Mouse (Mus musculus): ENCODE results near the gene Cdh4. TPM values are rescaled to one million over a fixed set of nuclear protein-coding genes. Genes with fewer than 3 reads are reported as not detected.

Cdh4 gene
- polyA plus RNA-seq, 1 experiment from 2014 or later: 0.61 TPM

DNA sequence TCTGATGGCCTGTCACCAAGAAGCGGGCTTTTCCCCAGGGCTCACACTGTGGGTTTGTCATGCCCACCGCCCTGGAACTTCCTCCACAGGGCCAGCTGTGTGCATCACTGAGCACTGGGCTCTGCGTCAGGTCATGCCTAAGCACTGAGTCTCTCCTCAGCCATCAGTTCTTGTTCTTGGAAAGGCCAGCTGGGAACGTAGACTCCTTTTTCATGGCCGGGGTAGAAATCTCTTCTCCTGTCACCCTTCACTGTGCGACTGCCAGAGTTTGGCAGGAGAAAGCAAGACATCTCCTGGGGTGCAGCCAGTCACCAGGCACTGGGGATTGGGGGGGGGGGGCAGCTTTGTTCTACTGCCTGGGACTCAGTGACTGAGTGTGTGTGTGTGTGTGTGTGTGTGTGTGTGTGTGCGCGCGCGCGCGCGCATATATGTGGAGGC, 222.0 kb downstream of the Cdh4 start:
- no peak overlapping the region for H3K9ac ChIP-seq (replicated peaks)
- no peak overlapping the region for H3K4me2 ChIP-seq (ENCODE audit: low read depth, low read length)
- no peaks in the 10 kb centered on the region for H3K9me3 ChIP-seq (ENCODE audit: low read length)
- H3K36me3 ChIP-seq (replicated peaks; ENCODE audit: insufficient read depth, low read length): no peaks in the 10 kb centered on the region
- ATAC-seq (no peak), DNase-seq (no peak)
- no peak for TF ChIP-seq CTCF (IDR thresholded peaks at IDR 0.05; ENCODE audit: low read depth)
- TF ChIP-seq EP300 (IDR thresholded peaks at IDR 0.05; ENCODE audit: low read depth): no peak
- no peaks in the 10 kb centered on the region for H3K27me3 ChIP-seq (ENCODE audit: insufficient read depth, low read length)
- no peak overlapping the region for H3K4me3 ChIP-seq (ENCODE audit: low read depth, low read length)
- WGBS (ENCODE audit: insufficient replicate concordance): 85% methylated on average over 13 of the region's 13 CpGs
- no peak overlapping the region for H3K27ac ChIP-seq (ENCODE audit: low read depth)
- no peaks in the 10 kb centered on the region for H3K4me1 ChIP-seq (ENCODE audit: insufficient read depth)

DNA sequence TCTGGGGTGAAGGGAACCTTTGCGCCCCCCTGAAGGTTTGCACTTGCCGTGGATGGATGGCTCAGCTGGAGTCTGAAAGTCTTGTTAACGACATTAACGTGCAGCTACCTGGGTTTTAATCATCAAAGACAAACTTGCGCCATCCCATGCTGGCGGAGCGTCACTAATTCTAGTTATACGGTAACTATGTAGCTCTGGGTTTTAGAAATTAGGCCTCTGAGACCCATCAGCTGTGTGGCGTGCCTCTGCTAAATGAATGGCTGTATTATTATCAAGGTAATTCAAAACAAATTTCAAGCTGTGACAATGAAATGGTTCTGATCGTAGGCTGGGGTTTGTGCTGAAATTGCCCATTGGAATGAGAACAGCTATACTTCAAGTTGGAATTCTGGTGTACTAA, 228.5 kb downstream of the Cdh4 start:
- Histone ChIP-seq H3K4me2 (ENCODE audit: low read depth, low read length) (no peak overlapping the region), H3K4me1 (ENCODE audit: insufficient read depth) (no peaks in the 10 kb centered on the region), H3K36me3 (replicated peaks; ENCODE audit: insufficient read depth, low read length) (no peaks in the 10 kb centered on the region), H3K9me3 (ENCODE audit: low read length) (no peaks in the 10 kb centered on the region), H3K9ac (replicated peaks) (no peak overlapping the region), H3K27ac (ENCODE audit: low read depth) (no peak overlapping the region), H3K27me3 (ENCODE audit: insufficient read depth, low read length) (no peaks in the 10 kb centered on the region), H3K4me3 (ENCODE audit: low read depth, low read length) (no peak overlapping the region)
- 75% methylated on average over 10 of the region's 10 CpGs for WGBS (ENCODE audit: insufficient replicate concordance)
- ATAC-seq (no peak), DNase-seq (no peak)
- TF ChIP-seq CTCF (IDR thresholded peaks at IDR 0.05; ENCODE audit: low read depth): no peak
- no peak for TF ChIP-seq EP300 (IDR thresholded peaks at IDR 0.05; ENCODE audit: low read depth)

DNA sequence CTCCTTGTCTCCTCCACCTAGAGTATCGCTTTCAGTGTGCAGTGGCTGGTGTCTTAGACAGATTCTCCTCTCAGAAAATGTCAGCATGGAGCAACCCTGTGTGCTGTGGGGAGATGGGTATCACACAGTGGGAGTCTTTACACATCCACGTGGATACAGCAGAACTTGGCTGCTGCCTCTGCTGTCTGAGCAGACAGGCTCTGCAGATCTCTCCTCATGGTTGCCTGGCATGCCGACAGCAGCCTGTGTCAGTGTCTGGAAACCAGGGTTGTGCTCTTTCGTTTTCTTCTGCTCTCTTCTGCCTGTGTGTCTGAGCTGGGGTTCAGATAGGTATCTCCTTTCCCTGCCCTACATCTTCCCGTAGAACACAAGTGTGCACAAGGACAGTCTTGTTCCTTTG, 237.6 kb downstream of the Cdh4 start:
- H3K4me1 ChIP-seq (ENCODE audit: insufficient read depth): no peaks in the 10 kb centered on the region
- no peak overlapping the region for H3K27ac ChIP-seq (ENCODE audit: low read depth)
- no peaks in the 10 kb centered on the region for H3K36me3 ChIP-seq (replicated peaks; ENCODE audit: insufficient read depth, low read length)
- H3K9me3 ChIP-seq (ENCODE audit: low read length): no peaks in the 10 kb centered on the region
- H3K9ac ChIP-seq (replicated peaks): no peak overlapping the region
- H3K27me3 ChIP-seq (ENCODE audit: insufficient read depth, low read length): no peaks in the 10 kb centered on the region
- no peak overlapping the region for H3K4me3 ChIP-seq (ENCODE audit: low read depth, low read length)
- DNase-seq: no peak
- 63% methylated on average over 5 of the region's 5 CpGs for WGBS (ENCODE audit: insufficient replicate concordance)
- TF ChIP-seq CTCF (IDR thresholded peaks at IDR 0.05; ENCODE audit: low read depth): no peak
- no peak for TF ChIP-seq EP300 (IDR thresholded peaks at IDR 0.05; ENCODE audit: low read depth)
- H3K4me2 ChIP-seq (ENCODE audit: low read depth, low read length): no peak overlapping the region
- no peak for ATAC-seq

DNA sequence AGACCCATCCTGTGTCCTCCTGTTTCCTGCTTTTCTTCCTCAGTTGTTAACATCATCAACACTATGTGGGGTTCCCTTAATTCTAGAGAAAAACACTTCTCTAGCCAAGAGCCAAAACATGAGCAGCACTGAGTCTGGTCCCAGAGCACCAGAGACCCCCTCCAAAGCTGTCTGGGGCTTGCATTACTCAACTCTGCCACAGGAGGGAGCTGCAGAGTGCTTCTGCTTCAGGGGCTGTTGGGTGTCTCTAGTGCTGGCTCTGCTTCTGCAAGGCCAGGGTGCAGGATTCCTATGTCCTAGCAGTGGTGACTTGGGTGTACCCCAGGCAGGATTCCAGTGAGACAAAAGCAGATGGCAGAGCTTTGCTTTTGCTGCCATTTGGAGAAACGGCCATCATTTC, 239.2 kb downstream of the Cdh4 start:
- 65% methylated on average over 1 of the region's 1 CpGs for WGBS (ENCODE audit: insufficient replicate concordance)
- peak; percentile 31 for DNase-seq

DNA sequence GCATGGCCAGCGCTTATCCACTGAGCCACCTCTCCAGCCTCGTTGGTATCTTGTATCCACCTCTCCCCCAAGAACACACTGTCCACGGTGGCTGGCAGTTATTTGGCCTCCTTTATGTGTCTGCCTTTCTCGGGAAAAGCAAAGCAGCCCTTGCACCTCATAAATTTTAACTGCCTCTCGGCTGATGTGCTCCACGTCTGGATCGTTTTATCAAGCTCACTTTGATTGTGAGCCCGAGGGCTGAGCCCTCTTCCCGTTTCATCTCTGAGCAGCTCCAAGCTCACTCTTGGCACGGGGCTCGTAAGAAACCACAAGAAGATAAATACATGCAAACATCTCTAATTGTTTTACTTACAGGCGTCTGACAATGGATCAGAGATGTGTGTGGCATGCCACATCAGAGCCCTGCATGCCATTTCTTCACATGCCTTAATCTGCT, 245.0 kb downstream of the Cdh4 start:
- DNase-seq: no peak
- TF ChIP-seq CTCF (IDR thresholded peaks at IDR 0.05; ENCODE audit: low read depth) (no peak), EP300 (IDR thresholded peaks at IDR 0.05; ENCODE audit: low read depth) (no peak)
- no peaks in the 10 kb centered on the region for H3K9me3 ChIP-seq (ENCODE audit: low read length)
- H3K9ac ChIP-seq (replicated peaks): no peak overlapping the region
- no peak overlapping the region for H3K4me3 ChIP-seq (ENCODE audit: low read depth, low read length)
- H3K36me3 ChIP-seq (replicated peaks; ENCODE audit: insufficient read depth, low read length): no peaks in the 10 kb centered on the region
- no peaks in the 10 kb centered on the region for H3K4me1 ChIP-seq (ENCODE audit: insufficient read depth)
- no peak for ATAC-seq
- H3K27ac ChIP-seq (ENCODE audit: low read depth): no peak overlapping the region
- 43% methylated on average over 12 of the region's 12 CpGs for WGBS (ENCODE audit: insufficient replicate concordance)
- H3K27me3 ChIP-seq (ENCODE audit: insufficient read depth, low read length): no peaks in the 10 kb centered on the region
- no peak overlapping the region for H3K4me2 ChIP-seq (ENCODE audit: low read depth, low read length)

More for the DNA sequence above, 239.2 kb downstream of the Cdh4 start:
- Histone ChIP-seq H3K27me3 (ENCODE audit: insufficient read depth, low read length) (no peaks in the 10 kb centered on the region), H3K9ac (replicated peaks) (no peak overlapping the region), H3K4me3 (ENCODE audit: low read depth, low read length) (no peak overlapping the region), H3K9me3 (ENCODE audit: low read length) (no peaks in the 10 kb centered on the region), H3K27ac (ENCODE audit: low read depth) (no peak overlapping the region), H3K4me1 (ENCODE audit: insufficient read depth) (no peaks in the 10 kb centered on the region), H3K36me3 (replicated peaks; ENCODE audit: insufficient read depth, low read length) (no peaks in the 10 kb centered on the region), H3K4me2 (ENCODE audit: low read depth, low read length) (no peak overlapping the region)
- TF ChIP-seq EP300 (IDR thresholded peaks at IDR 0.05; ENCODE audit: low read depth) (no peak), CTCF (IDR thresholded peaks at IDR 0.05; ENCODE audit: low read depth) (peak; percentile 62)
- no peak for ATAC-seq

DNA sequence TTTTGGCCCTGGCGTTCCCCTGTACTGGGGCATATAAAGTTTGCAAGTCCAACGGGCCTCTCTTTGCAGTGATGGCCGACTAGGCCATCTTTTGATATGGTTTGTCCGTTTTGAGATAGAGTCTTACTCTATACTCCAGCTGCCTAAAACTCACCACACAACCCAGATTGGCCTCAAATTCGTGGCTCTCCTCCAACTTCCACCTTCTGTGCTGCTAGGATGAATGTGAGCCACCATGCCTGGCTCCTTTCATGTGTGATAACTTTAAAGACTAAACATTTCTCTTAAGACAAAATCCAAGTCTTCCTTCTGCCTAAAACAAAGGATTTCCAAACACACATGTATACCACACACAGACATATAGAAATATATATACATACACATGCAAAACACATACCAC, 246.7 kb downstream of the Cdh4 start:
- TF ChIP-seq EP300 (IDR thresholded peaks at IDR 0.05; ENCODE audit: low read depth) (no peak), CTCF (IDR thresholded peaks at IDR 0.05; ENCODE audit: low read depth) (no peak)
- H3K9me3 ChIP-seq (ENCODE audit: low read length): no peaks in the 10 kb centered on the region
- H3K4me2 ChIP-seq (ENCODE audit: low read depth, low read length): no peak overlapping the region
- H3K9ac ChIP-seq (replicated peaks): no peak overlapping the region
- H3K4me3 ChIP-seq (ENCODE audit: low read depth, low read length): no peak overlapping the region
- H3K36me3 ChIP-seq (replicated peaks; ENCODE audit: insufficient read depth, low read length): no peaks in the 10 kb centered on the region
- 56% methylated on average over 5 of the region's 5 CpGs for WGBS (ENCODE audit: insufficient replicate concordance)
- H3K27ac ChIP-seq (ENCODE audit: low read depth): no peak overlapping the region
- H3K27me3 ChIP-seq (ENCODE audit: insufficient read depth, low read length): no peaks in the 10 kb centered on the region
- no peak for DNase-seq
- no peaks in the 10 kb centered on the region for H3K4me1 ChIP-seq (ENCODE audit: insufficient read depth)
- ATAC-seq: no peak

DNA sequence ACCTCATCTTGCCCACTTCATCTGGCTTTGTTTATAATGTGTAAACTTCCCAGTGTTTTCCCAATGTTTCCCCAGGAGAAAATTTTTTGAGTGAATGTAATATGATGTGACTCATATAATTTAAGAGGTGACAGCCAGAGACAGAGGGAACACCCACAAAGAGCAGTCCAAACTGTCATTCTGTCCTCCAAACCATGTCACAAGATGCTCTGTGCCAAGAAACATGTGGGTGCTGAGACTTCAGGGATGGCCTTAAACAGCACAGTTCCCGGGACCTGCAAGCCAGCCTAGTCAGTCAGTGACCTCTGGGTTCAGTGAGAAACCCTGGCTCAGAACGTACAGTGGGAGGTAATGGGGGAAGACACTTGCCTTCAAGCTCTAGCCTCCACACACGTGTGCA, 247.5 kb downstream of the Cdh4 start:
- no peaks in the 10 kb centered on the region for H3K36me3 ChIP-seq (replicated peaks; ENCODE audit: insufficient read depth, low read length)
- TF ChIP-seq EP300 (IDR thresholded peaks at IDR 0.05; ENCODE audit: low read depth) (no peak), CTCF (IDR thresholded peaks at IDR 0.05; ENCODE audit: low read depth) (no peak)
- H3K27ac ChIP-seq (ENCODE audit: low read depth): no peak overlapping the region
- no peak overlapping the region for H3K9ac ChIP-seq (replicated peaks)
- no peak overlapping the region for H3K4me2 ChIP-seq (ENCODE audit: low read depth, low read length)
- H3K4me1 ChIP-seq (ENCODE audit: insufficient read depth): no peaks in the 10 kb centered on the region
- no peaks in the 10 kb centered on the region for H3K9me3 ChIP-seq (ENCODE audit: low read length)
- ATAC-seq: no peak
- no peak for DNase-seq
- H3K4me3 ChIP-seq (ENCODE audit: low read depth, low read length): no peak overlapping the region
- no peaks in the 10 kb centered on the region for H3K27me3 ChIP-seq (ENCODE audit: insufficient read depth, low read length)
- 63% methylated on average over 3 of the region's 3 CpGs for WGBS (ENCODE audit: insufficient replicate concordance)
